Mouse (Mus musculus): Measurements from ENCODE around the gene Ing4. TPM values are rescaled to one million over a fixed set of nuclear protein-coding genes. Genes with fewer than 3 reads are reported as not detected.

The Ing4 gene
- polyA plus RNA-seq, 1 experiment from 2014 or later: 132 TPM

- 48% methylated on average over 10 of the region's 10 CpGs for WGBS
- Histone ChIP-seq H3K36me3 (ENCODE audit: control insufficient read depth, insufficient read depth, low read length) (no peaks in the 10 kb centered on the region), H3K27me3 (ENCODE audit: control insufficient read depth, insufficient read depth, low read length) (no peaks in the 10 kb centered on the region), H3K9me3 (ENCODE audit: control insufficient read depth, low read length) (no peaks in the 10 kb centered on the region), H3K9ac (replicated peaks; ENCODE audit: low read length) (peak overlapping the region; percentile 53; the same call in 1 of the 2 replicates), H3K4me3 (replicated peaks; ENCODE audit: low read depth, low read length) (no peak overlapping the region), H3K4me1 (ENCODE audit: control insufficient read depth, insufficient read depth, low read length) (peaks cover 30% of the 10 kb centered on the region), H3K27ac (replicated peaks; ENCODE audit: low read depth, low read length) (peak overlapping the region; percentile 94), H3K4me2 (ENCODE audit: low read length) (peak overlapping the region; percentile 51)
- DNase-seq (no peak), ATAC-seq (ENCODE audit: low FRiP score, low TSS enrichment) (no peak)
Measured at GRCm38 (mm10) chr6:125090341-125091085, 51.0 kb downstream of the Ing4 start.

- Histone ChIP-seq H3K4me2 (ENCODE audit: low read length) (no peak overlapping the region), H3K4me3 (replicated peaks; ENCODE audit: low read depth, low read length) (no peak overlapping the region), H3K27ac (replicated peaks; ENCODE audit: low read depth, low read length) (no peak overlapping the region), H3K9ac (replicated peaks; ENCODE audit: low read length) (no peak overlapping the region), H3K27me3 (ENCODE audit: control insufficient read depth, insufficient read depth, low read length) (no peaks in the 10 kb centered on the region), H3K36me3 (ENCODE audit: control insufficient read depth, insufficient read depth, low read length) (0 out of 2 replicates have a peak, but pooled peaks cover 2% of the 10 kb centered on the region), H3K4me1 (ENCODE audit: control insufficient read depth, insufficient read depth, low read length) (peaks cover 31% of the 10 kb centered on the region), H3K9me3 (ENCODE audit: control insufficient read depth, low read length) (no peaks in the 10 kb centered on the region)
- DNase-seq: no peak
- ATAC-seq (ENCODE audit: low FRiP score, low TSS enrichment): no peak
- 99% methylated on average over 5 of the region's 5 CpGs for WGBS
Measured at GRCm38 (mm10) chr6:125092372-125092771, 52.8 kb downstream of the Ing4 start.

- ATAC-seq (ENCODE audit: low FRiP score, low TSS enrichment): no peak
- 71% methylated on average over 3 of the region's 3 CpGs for WGBS
- no peak overlapping the region for H3K4me2 ChIP-seq (ENCODE audit: low read length)
Measured at GRCm38 (mm10) chr6:125094843-125095242, 55.3 kb downstream of the Ing4 start.

GRCm38 (mm10) chr6:125095391-125096278 lies 56.1 kb downstream of the Ing4 start, which contains the start of gene Chd4:
TSS of gene Chd4 (plus strand) at chr6:125095981.
- H3K4me2 ChIP-seq (ENCODE audit: low read length): peak within 1 kb of the TSS; percentile 85
- DNase-seq: peak; percentile 96
- no peaks in the 10 kb centered on the region for H3K9me3 ChIP-seq (ENCODE audit: control insufficient read depth, low read length)
- peak within 1 kb of the TSS; percentile 92 for H3K9ac ChIP-seq (replicated peaks; ENCODE audit: low read length)
- peaks cover 30% of the 10 kb centered on the region for H3K36me3 ChIP-seq (ENCODE audit: control insufficient read depth, insufficient read depth, low read length)
- H3K4me1 ChIP-seq (ENCODE audit: control insufficient read depth, insufficient read depth, low read length): peaks cover 36% of the 10 kb centered on the region
- peak within 1 kb of the TSS; percentile 98 for H3K4me3 ChIP-seq (replicated peaks; ENCODE audit: low read depth, low read length)
- peak within 1 kb of the TSS; percentile 95 for H3K27ac ChIP-seq (replicated peaks; ENCODE audit: low read depth, low read length)
- H3K27me3 ChIP-seq (ENCODE audit: control insufficient read depth, insufficient read depth, low read length): no peaks in the 10 kb centered on the region
- 2% methylated on average over 44 of the region's 45 CpGs for WGBS
- peak; percentile 82 for ATAC-seq (ENCODE audit: low FRiP score, low TSS enrichment)

More at GRCm38 (mm10) chr6:125094843-125095242, 55.3 kb downstream of the Ing4 start:
- Histone ChIP-seq H3K9ac (replicated peaks; ENCODE audit: low read length) (no peak overlapping the region), H3K27me3 (ENCODE audit: control insufficient read depth, insufficient read depth, low read length) (no peaks in the 10 kb centered on the region), H3K36me3 (ENCODE audit: control insufficient read depth, insufficient read depth, low read length) (peaks cover 22% of the 10 kb centered on the region), H3K4me1 (ENCODE audit: control insufficient read depth, insufficient read depth, low read length) (peaks cover 41% of the 10 kb centered on the region), H3K9me3 (ENCODE audit: control insufficient read depth, low read length) (no peaks in the 10 kb centered on the region), H3K27ac (replicated peaks; ENCODE audit: low read depth, low read length) (peak overlapping the region; percentile 95), H3K4me3 (replicated peaks; ENCODE audit: low read depth, low read length) (no peak overlapping the region)
- no peak for DNase-seq

GRCm38 (mm10) chr6:125096279-125096596 lies 56.7 kb downstream of the Ing4 start:
- Histone ChIP-seq H3K27ac (replicated peaks; ENCODE audit: low read depth, low read length) (peak overlapping the region; percentile 95), H3K9me3 (ENCODE audit: control insufficient read depth, low read length) (no peaks in the 10 kb centered on the region), H3K27me3 (ENCODE audit: control insufficient read depth, insufficient read depth, low read length) (no peaks in the 10 kb centered on the region), H3K4me3 (replicated peaks; ENCODE audit: low read depth, low read length) (peak overlapping the region; percentile 98), H3K4me1 (ENCODE audit: control insufficient read depth, insufficient read depth, low read length) (peaks cover 33% of the 10 kb centered on the region), H3K9ac (replicated peaks; ENCODE audit: low read length) (peak overlapping the region; percentile 92), H3K36me3 (ENCODE audit: control insufficient read depth, insufficient read depth, low read length) (peaks cover 36% of the 10 kb centered on the region), H3K4me2 (ENCODE audit: low read length) (peak overlapping the region; percentile 85)
- 1% methylated on average over 27 of the region's 32 CpGs for WGBS
- ATAC-seq (ENCODE audit: low FRiP score, low TSS enrichment) (peak; percentile 46; the same call in 1 of the 2 replicates), DNase-seq (no peak)

GRCm38 (mm10) chr6:125096597-125097345 lies 57.2 kb downstream of the Ing4 start:
- H3K4me3 ChIP-seq (replicated peaks; ENCODE audit: low read depth, low read length): peak overlapping the region; percentile 98
- WGBS: under 1% methylated on average over 40 of the region's 44 CpGs
- H3K9ac ChIP-seq (replicated peaks; ENCODE audit: low read length): peak overlapping the region; percentile 92
- peak overlapping the region; percentile 95 for H3K27ac ChIP-seq (replicated peaks; ENCODE audit: low read depth, low read length)
- no peaks in the 10 kb centered on the region for H3K27me3 ChIP-seq (ENCODE audit: control insufficient read depth, insufficient read depth, low read length)
- H3K4me2 ChIP-seq (ENCODE audit: low read length): peak overlapping the region; percentile 85
- H3K4me1 ChIP-seq (ENCODE audit: control insufficient read depth, insufficient read depth, low read length): peaks cover 33% of the 10 kb centered on the region
- H3K36me3 ChIP-seq (ENCODE audit: control insufficient read depth, insufficient read depth, low read length): peaks cover 41% of the 10 kb centered on the region
- ATAC-seq (ENCODE audit: low FRiP score, low TSS enrichment): peak; percentile 51
- no peaks in the 10 kb centered on the region for H3K9me3 ChIP-seq (ENCODE audit: control insufficient read depth, low read length)
- peak; percentile 72 for DNase-seq

GRCm38 (mm10) chr6:125097346-125097689 lies 57.8 kb downstream of the Ing4 start:
- Histone ChIP-seq H3K9me3 (ENCODE audit: control insufficient read depth, low read length) (no peaks in the 10 kb centered on the region), H3K4me3 (replicated peaks; ENCODE audit: low read depth, low read length) (peak overlapping the region; percentile 98), H3K4me1 (ENCODE audit: control insufficient read depth, insufficient read depth, low read length) (peaks cover 33% of the 10 kb centered on the region), H3K27ac (replicated peaks; ENCODE audit: low read depth, low read length) (peak overlapping the region; percentile 95), H3K36me3 (ENCODE audit: control insufficient read depth, insufficient read depth, low read length) (peaks cover 47% of the 10 kb centered on the region), H3K4me2 (ENCODE audit: low read length) (peak overlapping the region; percentile 85), H3K27me3 (ENCODE audit: control insufficient read depth, insufficient read depth, low read length) (no peaks in the 10 kb centered on the region), H3K9ac (replicated peaks; ENCODE audit: low read length) (peak overlapping the region; percentile 92)
- DNase-seq: peak; percentile 39
- peak; percentile 4; the same call in 1 of the 2 replicates for ATAC-seq (ENCODE audit: low FRiP score, low TSS enrichment)
- under 1% methylated on average over 12 of the region's 12 CpGs for WGBS

- no peaks in the 10 kb centered on the region for H3K27me3 ChIP-seq (ENCODE audit: control insufficient read depth, insufficient read depth, low read length)
- DNase-seq: no peak
- H3K4me3 ChIP-seq (replicated peaks; ENCODE audit: low read depth, low read length): peak overlapping the region; percentile 98
- H3K4me1 ChIP-seq (ENCODE audit: control insufficient read depth, insufficient read depth, low read length): peaks cover 33% of the 10 kb centered on the region
- no peak for ATAC-seq (ENCODE audit: low FRiP score, low TSS enrichment)
- H3K27ac ChIP-seq (replicated peaks; ENCODE audit: low read depth, low read length): no peak overlapping the region
- H3K9ac ChIP-seq (replicated peaks; ENCODE audit: low read length): peak overlapping the region; percentile 92
- no peaks in the 10 kb centered on the region for H3K9me3 ChIP-seq (ENCODE audit: control insufficient read depth, low read length)
- 55% methylated on average over 8 of the region's 8 CpGs for WGBS
- peaks cover 53% of the 10 kb centered on the region for H3K36me3 ChIP-seq (ENCODE audit: control insufficient read depth, insufficient read depth, low read length)
- H3K4me2 ChIP-seq (ENCODE audit: low read length): peak overlapping the region; percentile 85
Measured at GRCm38 (mm10) chr6:125097951-125098350, 58.4 kb downstream of the Ing4 start.

Data from midbrain, embryonic 14.5 days (tissue).